Mouse (Mus musculus) right cerebral cortex, postnatal 25 days (tissue): ENCODE results near the gene Ptgs1.

Experiments used
- DNase-seq: peaks from one replicate; pipeline ENCODE4 v3.0.0; 2022

The Ptgs1 gene

GRCm38 (mm10) chr2:36252505-36252904, 22.3 kb downstream of the Ptgs1 start:
- DNase-seq, result no peak

DNA sequence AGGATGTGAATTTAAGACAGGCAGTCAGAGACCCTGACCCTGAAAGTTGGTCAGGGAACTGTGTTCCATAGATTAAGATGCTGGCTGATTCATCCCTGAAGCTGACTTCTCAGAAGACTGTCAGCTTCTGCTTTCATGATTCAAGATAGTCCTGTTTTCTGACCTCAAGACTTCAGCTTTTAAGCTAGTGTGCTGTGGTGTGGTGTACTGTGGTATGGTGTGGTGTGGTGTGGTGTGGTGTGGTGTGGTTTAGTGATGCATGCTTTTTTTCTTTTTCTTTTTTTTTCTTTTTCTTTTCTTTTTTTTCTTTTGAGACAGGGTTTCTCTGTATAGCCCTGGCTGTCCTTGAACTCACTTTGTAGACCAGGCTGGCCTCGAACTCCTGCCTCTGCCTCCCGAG, 24.2 kb downstream of the Ptgs1 start:
- DNase-seq, result no peak

DNA sequence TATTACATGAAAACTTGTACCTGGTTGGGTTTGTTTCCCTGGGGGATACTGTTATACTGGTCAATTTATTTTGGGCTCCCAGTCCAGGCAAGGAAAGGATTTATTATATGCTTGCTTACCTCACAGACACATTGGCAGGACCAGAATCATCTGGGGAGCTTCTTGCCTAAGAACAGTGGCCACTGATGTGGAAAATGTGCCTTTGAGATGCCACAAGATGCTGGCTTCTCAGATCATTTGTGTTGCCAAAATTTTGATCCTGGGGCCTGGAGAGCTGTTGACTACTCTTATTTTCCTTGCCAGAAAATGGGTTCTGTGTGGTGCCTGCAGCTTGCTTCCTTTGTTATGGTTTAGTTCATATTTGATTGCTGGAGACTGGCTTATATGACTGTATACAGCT, 26.7 kb downstream of the Ptgs1 start:
- no peak for DNase-seq

DNA sequence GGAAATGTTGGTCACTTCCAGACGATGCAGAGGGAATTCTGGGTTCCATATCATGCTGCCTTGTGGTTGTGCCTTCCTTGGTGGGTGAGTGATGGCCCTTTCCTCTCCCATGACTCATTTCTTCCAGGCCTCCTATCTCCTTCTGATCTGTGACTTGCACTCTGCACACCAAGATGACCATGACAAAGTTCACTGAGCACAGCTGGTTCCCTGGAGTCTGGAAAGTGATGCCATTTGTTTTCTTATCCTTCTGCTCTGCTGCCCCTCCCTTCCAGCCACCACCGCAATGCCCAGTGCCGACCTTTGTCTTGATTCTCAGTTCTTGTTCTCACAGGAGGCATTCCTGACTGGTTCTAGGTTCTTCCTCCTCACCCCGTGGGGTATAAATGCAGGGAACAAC, 29.2 kb downstream of the Ptgs1 start:
- no peak for DNase-seq

GRCm38 (mm10) chr2:36259798-36260540, 29.7 kb downstream of the Ptgs1 start:
- no peak for DNase-seq

DNA sequence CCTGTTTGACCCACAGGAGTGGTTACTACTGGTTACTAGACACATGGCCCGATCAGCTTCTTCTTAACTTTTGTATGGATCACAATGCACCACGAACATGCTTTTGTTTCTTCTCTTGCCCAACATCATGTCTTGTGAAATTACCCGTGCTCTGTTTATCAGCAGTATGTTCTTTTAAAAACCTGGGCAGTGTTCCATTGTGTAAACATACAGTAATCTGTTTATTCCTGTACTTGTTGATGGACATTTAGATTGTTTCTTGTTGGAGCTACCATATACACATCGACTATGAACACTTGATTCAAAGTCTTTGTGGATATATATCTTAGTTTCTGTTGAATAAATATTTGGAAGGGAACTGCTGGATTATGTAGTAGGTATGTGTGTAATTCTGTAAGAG, 31.8 kb downstream of the Ptgs1 start:
- no peak for DNase-seq

DNA sequence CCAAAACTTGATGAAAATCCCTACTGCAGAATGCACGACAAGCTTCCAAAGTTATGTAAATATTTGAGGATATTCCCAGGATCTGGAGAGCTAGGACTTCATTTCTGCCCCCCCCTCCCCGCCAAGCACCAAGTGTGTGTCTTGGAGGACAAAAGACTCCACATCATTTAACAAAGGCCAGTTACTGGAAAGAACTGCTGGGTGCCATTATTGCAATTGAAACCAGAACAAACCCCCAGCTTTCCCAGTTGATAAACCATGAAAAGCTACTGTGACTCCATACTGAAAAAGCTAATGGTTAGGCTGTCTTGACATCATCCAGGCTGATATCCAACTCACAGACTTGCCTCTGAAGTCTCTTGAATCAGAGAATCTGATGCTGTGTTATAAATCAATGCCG, 39.2 kb downstream of the Ptgs1 start:
- no peak for DNase-seq

DNA sequence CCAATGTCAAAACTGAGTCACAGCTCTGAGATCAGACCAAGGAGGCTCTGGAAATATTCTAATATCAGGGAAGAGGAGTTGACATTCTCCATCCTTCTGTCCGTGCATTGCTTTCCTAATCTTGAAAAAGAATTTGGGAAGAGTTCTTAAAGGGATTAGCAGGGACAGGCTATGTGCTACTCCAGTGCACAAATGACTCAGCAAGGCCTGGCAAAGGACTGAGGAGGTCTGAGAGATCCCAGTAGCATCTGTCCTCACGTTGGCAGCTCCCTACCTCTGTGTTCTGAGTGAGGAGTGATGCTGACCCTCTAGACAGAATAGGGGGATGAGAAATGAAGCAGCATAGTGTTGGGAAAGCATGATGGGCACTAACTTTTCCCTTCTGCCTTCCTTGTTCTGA, 40.0 kb downstream of the Ptgs1 start:
- no peak for DNase-seq

- no peak for DNase-seq
Observed at GRCm38 (mm10) chr2:36271085-36271484, 40.9 kb downstream of the Ptgs1 start.

GRCm38 (mm10) chr2:36272288-36272950, 42.2 kb downstream of the Ptgs1 start:
- DNase-seq, result no peak

- DNase-seq, result peak; percentile 17
Observed at GRCm38 (mm10) chr2:36276454-36276853, 46.2 kb downstream of the Ptgs1 start.

DNA sequence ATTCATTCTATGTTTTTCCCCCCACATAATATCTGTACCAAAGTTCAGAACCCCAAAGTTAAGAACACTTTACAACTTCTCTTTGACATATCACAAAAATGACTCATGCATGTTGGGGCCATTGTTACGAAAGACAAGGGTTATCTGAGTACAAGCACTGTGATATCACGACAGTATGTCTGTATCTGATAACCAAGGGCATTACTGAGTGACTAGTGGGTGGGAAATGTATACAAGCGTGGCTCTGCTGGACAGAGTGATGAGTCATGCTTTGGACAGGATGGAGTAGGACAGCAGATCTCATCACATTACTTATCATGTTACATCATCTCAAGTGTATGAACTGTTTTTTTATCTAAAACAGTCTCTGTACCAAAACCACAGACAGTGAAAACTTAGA, 48.5 kb downstream of the Ptgs1 start:
- DNase-seq, result no peak

GRCm38 (mm10) chr2:36281138-36281537, 50.9 kb downstream of the Ptgs1 start:
- DNase-seq, result no peak

DNA sequence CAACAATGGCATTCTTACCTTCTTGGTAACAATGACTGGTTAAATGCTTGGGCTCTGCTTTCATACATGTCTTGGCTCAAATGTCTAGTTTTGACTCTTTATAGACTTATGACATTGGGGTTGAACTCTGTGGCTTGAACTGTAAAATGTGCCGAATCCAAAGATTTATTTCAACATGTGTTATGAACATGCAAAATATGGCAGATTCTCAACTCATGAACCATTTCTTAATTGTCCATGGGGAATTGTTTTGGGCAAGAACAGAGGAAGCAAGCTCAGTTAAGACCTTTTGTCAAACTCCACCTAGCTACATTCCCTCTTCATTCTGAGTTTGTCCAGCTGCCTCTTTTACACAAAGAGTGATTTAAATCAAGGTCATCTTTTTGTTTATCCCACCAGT, 52.1 kb downstream of the Ptgs1 start:
- no peak for DNase-seq
